Mouse (Mus musculus) CH12.LX (cell line): ENCODE measurements around the gene Prph2. TPM values are rescaled to one million over a fixed set of nuclear protein-coding genes. Genes with fewer than 3 reads are reported as not detected.

ENCODE experiments used
- DNase-seq: peaks from one replicate; pipeline ENCODE4 v3.0.0-alpha.2; 2013; ENCODE audit errors: extremely low read depth
- H3K27ac ChIP-seq: 2 replicates; pipeline ENCODE4 v1.5.1; 2012; ENCODE audit warnings: low read depth, mild to moderate bottlenecking, control low read depth, moderate library complexity; ENCODE audit not compliant: insufficient read depth
- H3K27me3 ChIP-seq: replicated peaks from 2 replicates; pipeline ENCODE3; 2012; ENCODE audit warnings: inconsistent platforms
- H3K36me3 ChIP-seq, 2 experiments: replicated peaks in 1 of 2; 2 replicates each; pipeline versions ENCODE3 to v1.6.1; 2012; ENCODE audit warnings: inconsistent platforms in 1 of 2, low read length in 1 of 2, mild to moderate bottlenecking in 1 of 2, mixed read lengths in 1 of 2, moderate library complexity in 1 of 2; ENCODE audit not compliant: control insufficient read depth in 1 of 2, insufficient read depth in 1 of 2
- H3K4me1 ChIP-seq, 2 experiments: 2 replicates each; pipeline ENCODE4 v1.6.1; 2012; ENCODE audit warnings: inconsistent platforms in 1 of 2, moderate library complexity in 1 of 2; ENCODE audit not compliant: insufficient read depth in 2 of 2, control insufficient read depth in 1 of 2
- H3K4me2 ChIP-seq: 2 replicates; pipeline ENCODE4 v1.6.1; 2012; ENCODE audit warnings: low read depth, mild to moderate bottlenecking, control low read depth; ENCODE audit not compliant: poor library complexity, insufficient read depth, severe bottlenecking
- H3K4me3 ChIP-seq, 3 experiments: fragments of 150-350 bp in 1 of 3; sonication (generic) in 1 of 3; replicated peaks in 1 of 3; 2 replicates each; pipeline versions ENCODE3 to v1.5.1; 2011 to 2012; ENCODE audit warnings: low read depth in 2 of 3, low read length in 2 of 3, mild to moderate bottlenecking in 2 of 3, moderate library complexity in 2 of 3, control low read depth in 1 of 3, improper control_type of control experiment in 1 of 3, inconsistent platforms in 1 of 3, mixed read lengths in 1 of 3; ENCODE audit not compliant: poor library complexity in 1 of 3
- H3K79me2 ChIP-seq: replicated peaks from 2 replicates; pipeline ENCODE4 v1.6.1; 2012; ENCODE audit warnings: mild to moderate bottlenecking, moderate library complexity; ENCODE audit not compliant: control insufficient read depth, poor library complexity, insufficient read depth, severe bottlenecking; ENCODE audit errors: extremely low read depth
- H3K9ac ChIP-seq: 2 replicates; pipeline ENCODE4 v1.6.1; 2012; ENCODE audit warnings: low read depth, mild to moderate bottlenecking, control low read depth, moderate library complexity; ENCODE audit not compliant: insufficient read depth
- H3K9me3 ChIP-seq: replicated peaks from 2 replicates; pipeline ENCODE3; 2012; ENCODE audit warnings: low read length, inconsistent platforms, mixed read lengths
- E2F4 ChIP-seq: IDR thresholded peaks from 2 replicates; pipeline ENCODE4 v1.6.1; 2011; ENCODE audit warnings: low read depth, low read length, improper control_type of control experiment; ENCODE audit not compliant: insufficient replicate concordance
- ELF1 ChIP-seq: IDR thresholded peaks from 2 replicates; pipeline ENCODE4 v1.6.1; 2014; ENCODE audit warnings: low read depth, mild to moderate bottlenecking, inconsistent platforms, low read length, improper control_type of control experiment
- GABPA ChIP-seq: IDR thresholded peaks from 2 replicates; pipeline ENCODE4 v1.6.1; 2012; ENCODE audit warnings: low read depth, low read length, improper control_type of control experiment, inconsistent platforms; ENCODE audit not compliant: insufficient replicate concordance
- JUN ChIP-seq: IDR thresholded peaks from 2 replicates; pipeline ENCODE4 v1.6.1; 2011; ENCODE audit warnings: low read depth, mild to moderate bottlenecking, low read length, improper control_type of control experiment, moderate library complexity; ENCODE audit not compliant: insufficient read depth
- KAT2A ChIP-seq: IDR thresholded peaks from 2 replicates; pipeline ENCODE4 v1.6.1; 2012; ENCODE audit warnings: low read length, improper control_type of control experiment, inconsistent platforms; ENCODE audit not compliant: insufficient replicate concordance
- MAX ChIP-seq: IDR thresholded peaks from 2 replicates; pipeline ENCODE4 v1.6.1; 2011; ENCODE audit warnings: low read length, improper control_type of control experiment
- MAZ ChIP-seq: IDR thresholded peaks from 2 replicates; pipeline ENCODE4 v1.6.1; 2012; ENCODE audit warnings: low read depth, mild to moderate bottlenecking, inconsistent platforms, low read length, improper control_type of control experiment, moderate library complexity
- MEF2A ChIP-seq: IDR thresholded peaks from 2 replicates; pipeline ENCODE4 v1.6.1; 2014; ENCODE audit warnings: low read depth, mild to moderate bottlenecking, inconsistent platforms, low read length, improper control_type of control experiment, borderline replicate concordance
- MXI1 ChIP-seq: IDR thresholded peaks from 2 replicates; pipeline ENCODE4 v1.6.1; 2011; ENCODE audit warnings: mild to moderate bottlenecking, low read depth, low read length, improper control_type of control experiment
- MYC ChIP-seq: IDR thresholded peaks from 2 replicates; pipeline ENCODE4 v1.6.1; 2011; ENCODE audit warnings: low read depth, mild to moderate bottlenecking, improper control_type of control experiment, low read length
- NELFE ChIP-seq: IDR thresholded peaks from 2 replicates; pipeline ENCODE4 v1.6.1; 2011; ENCODE audit warnings: low read depth, low read length, improper control_type of control experiment
- NRF1 ChIP-seq: IDR thresholded peaks from 2 replicates; pipeline ENCODE4 v1.6.1; 2014; ENCODE audit warnings: low read depth, mild to moderate bottlenecking, inconsistent platforms, low read length, improper control_type of control experiment, moderate library complexity
- SMC3 ChIP-seq: IDR thresholded peaks from 2 replicates; pipeline ENCODE4 v1.6.1; 2011; ENCODE audit warnings: low read depth, low read length, improper control_type of control experiment
- TBP ChIP-seq: conservative IDR thresholded peaks from 2 replicates; pipeline ENCODE4 v1.6.1; 2011; ENCODE audit warnings: low read depth, low read length, improper control_type of control experiment
- USF1 ChIP-seq: IDR thresholded peaks from 2 replicates; pipeline ENCODE4 v1.6.1; 2014; ENCODE audit warnings: low read depth, mild to moderate bottlenecking, inconsistent platforms, low read length, improper control_type of control experiment
- USF2 ChIP-seq: conservative IDR thresholded peaks from 2 replicates; pipeline ENCODE4 v1.6.1; 2011; ENCODE audit warnings: low read depth, low read length, improper control_type of control experiment
- ZC3H11A ChIP-seq: IDR thresholded peaks from 2 replicates; pipeline ENCODE4 v1.6.1; 2012; ENCODE audit warnings: low read depth, mild to moderate bottlenecking, inconsistent platforms, low read length, improper control_type of control experiment
- ZMIZ1 ChIP-seq: IDR thresholded peaks from 2 replicates; pipeline ENCODE4 v1.6.1; 2012; ENCODE audit warnings: low read depth, mild to moderate bottlenecking, inconsistent platforms, low read length, improper control_type of control experiment
- dilution Hi-C: fragments of 300-500 bp; cut with MboI; formaldehyde crosslinking; loops from 2 replicates; pipeline ENCODE4 v1.14.3; 2020; ENCODE audit warnings: low sequenced_read_pairs; ENCODE audit not compliant: extremely low pct_unique_long_range_greater_than_20kb, extremely low pct_ligation_motif_present
- in situ Hi-C: fragments of 300-500 bp; cut with MboI; formaldehyde crosslinking; loops from 3 replicates; pipeline ENCODE4 v1.14.3; 2019; ENCODE audit warnings: low sequenced_read_pairs, low pct_ligation_motif_present, low pct_unique_long_range_greater_than_20kb, mixed read lengths
- polyA plus RNA-seq: library from polyadenylated mRNA; unstranded; fragments of >175 nt; gene quantifications from 2 replicates; pipeline ENCODE4 v1.2.1, GENCODE M21; 2012; ENCODE audit warnings: low read depth; ENCODE audit not compliant: insufficient read length
- total RNA-seq, 2 experiments: library from RNA; depleted of rRNA; stranded (reverse); fragments of 300-350 nt in 1 of 2; fragments of >200 nt in 1 of 2; gene quantifications; 2 replicates each; pipeline ENCODE4 v1.2.3; 2012 to 2014

Prph2 gene
- total and polyA plus RNA-seq, 3 experiments, result not detected

GRCm38 (mm10) chr17:46885218-46885909 lies 24.9 kb upstream of the Prph2 start:
- DNase-seq, result no peak
- H3K27ac ChIP-seq, result no peak overlapping the region
- peaks cover 0 to 42% of the 10 kb centered on the region in 2 experiments for H3K36me3 ChIP-seq
- in situ Hi-C loops (loop anchor here (10.0 kb wide), 1 partner anchor 101 kb away; the partner anchor contains the start of gene Rpl7l1), dilution Hi-C loops (no loop called here)
- H3K27me3 ChIP-seq, result no peaks in the 10 kb centered on the region
- no peak for TF ChIP-seq NELFE
- no peak for TF ChIP-seq MEF2A
- no peak for TF ChIP-seq GABPA
- TF ChIP-seq MXI1, result no peak
- TF ChIP-seq ZC3H11A, result no peak
- no peak for TF ChIP-seq USF1
- no peak for TF ChIP-seq SMC3
- TF ChIP-seq KAT2A, result no peak
- no peak for TF ChIP-seq ELF1
- no peak for TF ChIP-seq JUN
- no peak for TF ChIP-seq MAZ
- TF ChIP-seq MYC, result no peak
- peaks cover 4 to 17% of the 10 kb centered on the region in 2 experiments; a peak in 2 of 4 replicates for H3K4me1 ChIP-seq
- H3K9me3 ChIP-seq, result no peaks in the 10 kb centered on the region
- H3K79me2 ChIP-seq, result no peaks in the 10 kb centered on the region
- H3K4me2 ChIP-seq, result no peak overlapping the region
- no peak overlapping the region for H3K9ac ChIP-seq
- H3K4me3 ChIP-seq, result no peak overlapping the region

DNA sequence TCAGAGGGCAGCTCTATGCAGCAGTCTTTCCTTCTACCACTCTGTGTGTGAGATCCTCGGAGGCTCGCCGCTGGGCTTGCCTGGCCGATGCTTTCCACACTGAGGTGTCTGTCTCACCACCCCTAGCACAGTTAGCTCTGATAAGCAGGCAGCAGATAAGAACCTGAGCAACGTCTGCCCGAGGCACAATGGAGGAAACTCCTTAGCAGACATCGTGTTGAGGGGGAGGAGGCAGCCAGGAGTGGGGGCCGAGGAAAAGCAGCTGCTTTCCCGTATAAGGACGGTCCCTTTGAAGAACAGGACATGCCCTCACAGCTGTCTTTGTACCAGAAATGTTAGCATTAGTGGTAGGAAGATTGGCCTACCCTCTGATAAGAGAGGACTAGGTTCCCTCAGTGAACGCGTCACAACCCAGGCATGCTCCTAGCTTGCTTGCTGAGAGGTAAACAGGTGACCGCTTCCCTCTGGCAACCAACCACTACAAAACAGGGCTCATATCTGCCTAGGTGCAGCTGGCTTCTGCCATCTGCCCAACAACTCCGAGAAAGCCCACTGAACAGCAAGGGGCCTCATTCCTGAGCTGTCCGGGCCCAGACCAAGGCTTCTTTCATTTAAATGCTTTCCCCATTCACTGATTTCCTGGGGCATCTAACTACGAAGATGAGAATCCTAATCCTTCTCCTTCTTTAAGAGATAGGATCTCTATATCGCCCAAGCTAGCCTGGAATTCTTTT lies 24.2 kb upstream of the Prph2 start:
- Histone ChIP-seq H3K4me3 (no peak overlapping the region), H3K27ac (no peak overlapping the region)
- no peak for DNase-seq

More for the DNA sequence above, 24.2 kb upstream of the Prph2 start:
- Histone ChIP-seq H3K4me2 (no peak overlapping the region), H3K79me2 (peaks cover 1% of the 10 kb centered on the region), H3K27me3 (no peaks in the 10 kb centered on the region), H3K9me3 (no peaks in the 10 kb centered on the region), H3K4me1 (peaks cover 4 to 17% of the 10 kb centered on the region in 2 experiments; a peak in 2 of 4 replicates), H3K9ac (no peak overlapping the region), H3K36me3 (peaks cover 0 to 42% of the 10 kb centered on the region in 2 experiments)
- in situ Hi-C loops, result loop anchor here (10.0 kb wide), 1 partner anchor 101 kb away; the partner anchor contains the start of gene Rpl7l1
- dilution Hi-C loops, result no loop called here
- TF ChIP-seq E2F4 (no peak), MXI1 (no peak), MAX (no peak), USF2 (no peak), MAZ (no peak), NRF1 (no peak), ZMIZ1 (no peak), MYC (no peak), TBP (no peak)
